Mouse (Mus musculus): Measurements from ENCODE around the gene Pak1.
A peak's percentile ranks its signal among the peaks of the same experiment; 100 is the strongest.

Pak1 gene

DNA sequence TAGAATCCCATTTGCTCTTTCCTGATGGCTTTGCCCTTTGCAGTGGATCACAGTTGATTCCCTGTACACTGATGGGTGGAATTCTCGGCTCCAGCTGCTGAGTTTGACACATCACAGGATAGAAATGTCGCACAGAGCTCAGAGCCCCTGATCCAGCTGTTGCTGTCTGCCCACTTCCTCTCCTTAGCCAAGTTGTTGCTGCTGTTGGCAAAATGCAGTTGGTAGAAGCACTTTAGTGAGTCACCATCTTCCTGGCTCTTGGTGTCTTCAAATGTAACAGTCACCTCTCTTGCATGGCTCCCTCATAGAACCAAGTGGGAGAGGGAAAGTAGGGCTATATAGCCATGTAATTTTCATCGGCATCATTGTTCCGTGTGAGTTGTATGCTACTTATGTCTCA is 11.2 kb upstream of the Pak1 start:
- no peak for DNase-seq (ENCODE audit: low spot score)

DNA sequence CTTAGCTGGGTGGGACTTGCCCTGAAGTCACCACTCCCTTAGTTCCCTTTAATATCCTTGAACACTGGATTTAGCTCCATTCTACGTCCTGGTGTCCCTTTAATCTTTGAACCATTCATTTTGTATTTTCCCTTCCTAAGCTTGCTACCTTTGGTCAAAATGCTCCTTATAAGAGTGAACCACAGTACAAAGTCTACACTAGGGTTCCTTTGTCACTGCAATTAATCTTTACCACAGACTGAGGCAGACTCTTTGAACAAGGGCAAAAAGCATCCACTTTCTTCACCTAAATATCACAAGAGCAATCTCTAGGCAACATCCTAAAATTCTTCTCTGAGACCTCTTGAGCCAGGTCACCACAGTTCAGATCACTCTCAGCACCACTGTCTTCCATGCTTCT is 8.1 kb upstream of the Pak1 start:
- DNase-seq (ENCODE audit: low spot score): no peak

DNA sequence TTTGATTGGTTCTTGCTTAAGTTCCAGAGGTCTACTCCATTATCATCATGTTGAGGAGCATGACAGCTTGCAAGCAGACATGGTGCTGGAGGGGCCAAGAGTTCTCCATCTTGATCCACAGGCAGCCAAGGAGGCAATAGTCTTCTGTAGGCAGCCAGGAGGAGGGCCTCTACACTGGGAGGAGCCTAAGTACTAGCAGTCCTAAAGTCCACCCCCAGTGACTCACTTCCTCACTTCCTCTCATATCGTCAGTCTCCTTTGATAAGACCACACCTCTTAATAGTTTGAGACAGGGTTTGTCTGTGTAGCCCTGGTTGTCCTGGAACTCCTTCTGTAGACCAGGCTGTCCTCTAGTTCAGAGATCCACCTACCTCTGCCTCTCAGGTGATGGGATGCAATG is 7.5 kb upstream of the Pak1 start:
- no peak for DNase-seq (ENCODE audit: low spot score)

DNA sequence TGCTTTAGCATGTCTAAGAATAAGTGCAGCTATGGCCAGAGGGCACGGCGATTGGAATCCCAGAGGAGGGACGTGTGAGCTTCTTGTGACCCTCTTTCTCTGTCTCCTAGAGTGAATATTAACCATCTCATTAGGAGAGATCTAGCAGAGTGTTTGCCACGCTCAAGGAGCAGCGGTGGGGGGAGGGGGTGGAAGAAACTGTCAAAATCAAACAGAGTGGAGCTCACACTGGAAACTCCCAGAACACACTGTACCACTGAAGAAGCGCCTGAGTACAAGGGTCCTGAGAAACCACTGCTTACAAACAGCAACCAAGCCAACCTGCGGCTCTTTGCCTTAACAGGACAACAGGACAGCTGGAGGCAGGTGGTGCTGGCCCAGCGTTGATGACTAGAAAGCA is 6.8 kb upstream of the Pak1 start:
- DNase-seq (ENCODE audit: low spot score): no peak

DNA sequence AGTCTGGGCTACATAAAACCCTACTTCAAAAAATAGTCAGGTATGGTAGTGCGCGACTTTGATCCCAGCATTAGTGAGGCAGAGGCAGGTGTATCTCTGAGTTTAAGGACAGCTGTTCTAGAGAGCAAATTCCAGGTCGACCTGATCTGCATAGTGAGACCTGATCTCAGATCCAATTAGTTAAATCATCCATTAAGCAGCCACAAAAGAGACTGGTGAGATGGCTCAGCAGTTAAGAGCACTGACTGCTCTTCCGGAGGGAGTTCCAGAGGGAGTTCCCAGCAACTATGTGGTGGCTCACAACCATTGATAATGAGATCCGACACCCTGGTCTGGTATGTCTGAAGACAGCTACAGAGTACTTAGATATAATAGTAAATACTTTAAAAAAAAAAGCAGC is 4.8 kb upstream of the Pak1 start:
- no peak for DNase-seq (ENCODE audit: low spot score)

DNA sequence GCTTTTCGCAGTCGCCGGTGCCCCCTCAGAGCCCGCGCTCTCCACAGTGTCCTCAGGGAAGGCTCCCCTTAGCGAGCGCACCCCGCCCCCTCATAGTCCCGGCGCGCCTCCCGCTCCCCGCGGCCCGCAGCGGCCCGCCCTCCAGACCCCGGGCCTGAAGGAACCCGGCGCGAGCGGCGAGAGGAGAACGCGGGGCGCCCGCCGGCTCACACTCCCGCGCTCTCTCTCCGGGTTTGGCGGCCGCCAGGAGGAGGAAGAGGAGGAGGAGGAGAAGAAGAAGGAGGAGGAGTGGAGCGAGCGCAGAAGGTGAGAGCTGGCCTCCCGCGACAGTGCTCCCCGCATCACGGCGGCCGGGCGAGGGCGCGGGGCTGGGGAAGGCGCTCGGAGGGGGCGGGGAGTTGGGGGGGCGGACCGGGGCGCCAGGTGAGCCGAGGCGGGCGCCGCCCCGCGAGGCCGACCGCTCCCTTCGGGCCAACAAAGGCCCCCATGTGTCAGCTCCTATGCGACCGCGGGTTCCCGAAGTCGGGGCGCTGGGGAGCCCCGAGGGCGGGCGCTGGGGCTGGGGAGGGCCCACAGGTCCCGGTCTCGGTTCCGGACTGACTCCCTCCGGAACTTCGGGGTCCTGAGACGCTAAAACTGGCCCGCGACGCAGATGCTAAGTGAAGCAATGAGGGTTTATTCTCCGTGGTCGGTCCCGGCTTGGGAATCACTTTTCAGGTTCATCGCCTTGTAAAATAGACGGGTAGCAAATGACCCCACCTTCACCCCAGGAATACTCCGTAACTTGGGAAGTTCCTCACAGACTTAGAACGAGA is 535 bp downstream of the Pak1 start:
- DNase-seq (ENCODE audit: low spot score): peak; percentile 53

DNA sequence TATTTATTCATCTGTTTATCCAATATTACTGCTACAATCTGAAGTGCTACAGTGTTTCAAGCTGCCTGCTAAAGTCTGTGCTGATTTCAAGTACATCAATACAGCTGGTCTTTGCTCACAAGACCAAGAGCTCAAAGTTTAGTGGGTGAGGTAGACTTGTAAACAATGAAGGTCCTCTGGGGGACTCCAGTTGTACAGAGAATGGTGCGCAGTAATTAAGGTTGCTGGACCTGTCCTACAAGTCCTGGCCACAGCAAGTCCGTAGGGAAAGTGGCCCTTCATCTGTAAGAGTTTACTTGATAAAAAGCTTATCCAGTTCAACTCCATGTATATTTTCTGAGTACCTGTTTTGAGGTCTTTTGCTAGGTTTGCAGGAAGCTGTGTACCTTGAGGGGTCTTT is 1.9 kb downstream of the Pak1 start:
- no peak for DNase-seq (ENCODE audit: low spot score)

DNA sequence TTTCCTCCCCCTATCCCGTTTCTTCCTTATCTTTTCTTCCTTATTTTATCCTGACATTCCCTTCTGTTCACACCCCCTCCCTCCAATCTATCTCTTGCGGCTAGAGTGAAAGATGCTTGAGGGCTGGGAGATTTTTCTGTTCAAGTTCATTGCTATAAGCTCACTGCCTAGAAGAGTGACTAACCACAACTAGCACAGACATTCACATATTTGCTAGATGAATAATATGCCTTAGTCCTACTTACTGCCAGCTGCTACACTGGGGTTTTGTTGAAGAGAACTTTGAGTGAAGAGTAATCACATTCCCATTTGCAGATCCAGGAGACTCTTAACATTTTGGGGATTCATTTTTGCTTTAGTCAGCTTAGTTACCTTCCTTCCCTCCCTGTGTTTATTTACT is 4.0 kb downstream of the Pak1 start:
- no peak for DNase-seq (ENCODE audit: low spot score)

DNA sequence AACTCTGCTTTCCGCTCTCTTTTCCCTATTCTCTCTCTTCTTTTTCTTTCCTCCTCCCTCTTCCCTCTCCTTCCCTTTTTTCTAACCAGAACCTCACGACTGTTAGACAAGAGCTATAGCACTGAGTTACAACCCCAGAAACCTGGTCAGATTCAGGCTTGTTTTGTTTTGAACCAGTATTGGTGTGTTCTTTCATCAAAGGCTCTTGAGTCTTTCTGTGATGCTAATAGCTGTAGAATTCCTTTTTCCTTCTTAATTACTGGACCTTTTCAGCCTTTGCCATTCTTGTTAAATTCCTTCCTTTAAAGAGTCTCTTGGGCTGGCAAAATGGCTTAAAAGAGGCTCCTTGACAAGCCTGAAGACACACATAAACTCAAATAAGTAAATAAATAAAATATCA is 14.8 kb downstream of the Pak1 start:
- no peak for DNase-seq (ENCODE audit: low spot score)

DNA sequence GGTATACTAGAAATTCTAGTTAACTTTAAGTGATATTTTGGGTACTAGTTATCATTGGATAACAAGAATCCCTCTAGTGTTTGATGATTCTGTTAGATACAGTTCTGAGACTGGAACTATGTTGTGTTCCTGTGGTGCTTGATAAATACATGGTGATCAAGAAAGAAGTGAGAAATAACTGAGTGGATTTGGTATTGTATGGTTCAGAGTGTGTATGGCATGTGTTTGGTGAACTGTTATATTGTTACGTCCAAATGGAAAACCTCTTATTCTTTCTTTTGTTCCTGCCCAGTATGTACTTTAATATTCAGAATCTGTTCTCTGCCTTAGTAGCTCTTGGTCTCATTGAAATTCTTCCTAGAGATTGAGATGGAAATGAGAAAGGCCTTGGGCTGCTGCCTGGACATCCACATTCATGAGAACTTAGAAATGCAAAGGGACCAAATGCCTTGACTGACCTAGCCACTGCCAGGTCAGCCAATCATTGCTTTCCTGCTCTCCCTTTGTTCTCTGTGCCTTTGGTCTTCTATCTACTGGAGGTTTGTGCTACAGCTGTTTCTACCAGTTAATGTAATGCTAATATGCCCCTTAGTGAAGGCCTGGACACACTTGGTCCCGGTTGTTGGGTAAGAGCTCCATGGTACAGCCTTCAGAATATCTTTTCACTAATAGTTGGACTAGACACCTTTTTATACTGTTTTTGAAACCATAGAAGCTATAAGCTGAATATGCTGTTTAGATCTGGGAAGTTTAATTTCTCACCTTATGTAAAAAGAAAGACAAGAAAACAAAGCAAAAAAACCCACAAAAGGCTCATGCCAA is 16.1 kb downstream of the Pak1 start:
- no peak for DNase-seq (ENCODE audit: low spot score)

DNA sequence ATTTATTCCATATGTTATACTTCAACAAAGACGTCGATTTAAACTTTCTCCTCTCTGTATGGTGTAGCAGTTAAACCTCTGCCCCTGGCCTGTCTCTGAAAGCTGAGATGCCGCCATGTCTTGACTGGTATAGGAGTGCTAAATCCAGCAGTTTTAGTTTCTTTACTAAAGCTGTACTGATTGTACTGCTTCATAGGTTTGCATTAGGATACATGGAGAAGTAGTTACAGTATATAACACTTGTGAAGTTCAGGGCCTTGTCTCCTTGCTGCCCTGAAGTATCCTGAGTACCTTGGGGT is 16.7 kb downstream of the Pak1 start:
- no peak for DNase-seq (ENCODE audit: low spot score)

DNA sequence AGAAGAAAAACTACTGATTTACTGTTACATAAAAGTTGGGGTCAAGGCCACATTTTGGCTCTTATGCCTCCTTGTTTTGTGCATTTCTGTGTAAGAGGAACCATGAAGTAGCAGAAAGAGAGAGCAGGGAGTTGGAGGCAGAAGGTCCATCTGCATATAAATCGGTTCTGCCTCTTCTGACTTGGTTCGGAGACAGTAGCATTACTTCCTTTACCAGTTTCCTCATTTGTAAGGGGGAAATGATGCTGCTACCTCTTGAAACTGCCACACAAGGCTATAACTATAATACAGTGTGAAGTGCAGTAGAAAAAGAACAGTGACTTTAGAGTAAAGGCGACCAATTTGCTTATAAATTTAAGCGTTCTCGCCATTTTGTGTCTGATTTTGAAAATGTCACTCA is 21.0 kb downstream of the Pak1 start:
- no peak for DNase-seq (ENCODE audit: low spot score)

DNA sequence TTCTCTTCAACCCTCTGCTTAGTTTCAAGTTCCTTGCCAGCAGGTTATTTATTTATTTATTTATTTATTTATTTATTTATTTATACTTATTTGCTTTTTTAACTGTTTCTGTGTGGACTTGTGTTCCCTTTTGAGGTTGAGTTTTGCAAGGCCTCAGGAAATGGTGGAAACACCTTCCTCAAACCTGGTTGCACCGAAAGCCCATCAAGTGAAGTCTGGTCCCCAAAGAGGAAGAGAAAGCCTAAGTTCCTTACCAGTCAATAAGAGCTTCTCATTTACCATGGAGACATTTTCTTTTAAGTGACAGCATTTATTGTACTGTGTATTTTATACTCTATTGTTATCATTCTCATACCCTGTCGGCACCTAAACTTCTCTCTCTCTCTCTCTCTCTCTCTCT is 33.5 kb downstream of the Pak1 start:
- DNase-seq (ENCODE audit: low spot score): no peak

DNA sequence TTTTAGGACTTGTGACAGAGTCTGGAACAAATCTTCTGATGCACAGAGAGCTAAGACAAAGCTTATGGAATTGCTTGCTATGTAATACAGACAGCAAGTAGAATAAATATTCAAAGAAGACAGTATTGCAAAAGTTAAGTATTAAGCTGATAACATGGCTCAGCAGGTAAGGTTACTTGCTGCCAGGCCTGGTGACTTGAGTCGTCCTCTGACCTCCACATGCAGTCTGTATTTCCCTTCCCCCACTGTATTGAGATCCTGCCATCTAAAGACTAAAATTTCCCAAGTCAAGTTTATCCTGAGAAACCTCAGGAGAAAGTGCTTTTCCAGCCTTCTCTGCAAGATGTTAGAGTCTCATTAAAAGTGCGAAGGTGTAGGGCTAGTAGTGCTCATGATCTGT is 40.8 kb downstream of the Pak1 start:
- DNase-seq (ENCODE audit: low spot score): no peak

DNA sequence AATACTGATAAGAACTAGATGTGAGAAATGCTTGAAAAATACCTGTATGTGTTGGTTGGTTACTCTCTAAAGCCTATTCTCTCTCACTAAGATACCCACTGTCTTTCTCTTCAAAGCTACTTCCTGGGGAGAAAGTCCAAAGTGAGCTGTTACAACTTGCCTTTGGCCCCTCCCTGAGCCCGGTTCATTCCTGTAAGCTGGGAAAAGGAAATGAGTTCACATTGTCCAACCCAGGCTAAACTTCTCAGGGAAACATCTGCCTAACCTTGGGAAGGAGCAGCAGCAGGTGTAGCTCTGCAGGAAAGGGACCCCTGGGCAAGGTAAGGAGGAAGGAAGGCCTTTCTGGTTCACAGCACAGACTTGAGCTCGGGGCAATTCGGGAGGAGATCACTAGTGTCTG is 42.4 kb downstream of the Pak1 start:
- DNase-seq (ENCODE audit: low spot score): no peak

DNA sequence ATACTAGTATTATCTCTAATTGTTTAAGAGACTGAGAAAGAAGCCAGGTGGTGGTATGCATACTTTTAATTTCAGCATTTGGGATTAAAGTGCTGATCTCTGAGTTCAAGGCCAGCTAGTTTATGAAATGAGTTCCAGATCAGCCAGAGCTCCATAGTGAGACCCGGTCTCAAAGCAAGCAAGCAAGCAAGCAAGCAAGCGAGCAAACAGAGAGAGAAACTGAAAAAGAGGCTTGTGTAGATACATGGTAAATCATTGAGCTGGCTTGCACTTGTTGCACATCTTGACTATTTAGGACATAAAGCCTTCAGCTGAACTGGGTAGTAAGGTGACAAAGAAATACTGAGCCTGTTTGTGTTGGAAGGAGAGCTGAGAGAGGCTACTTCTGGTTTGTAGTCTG is 44.6 kb downstream of the Pak1 start:
- no peak for DNase-seq (ENCODE audit: low spot score)

DNA sequence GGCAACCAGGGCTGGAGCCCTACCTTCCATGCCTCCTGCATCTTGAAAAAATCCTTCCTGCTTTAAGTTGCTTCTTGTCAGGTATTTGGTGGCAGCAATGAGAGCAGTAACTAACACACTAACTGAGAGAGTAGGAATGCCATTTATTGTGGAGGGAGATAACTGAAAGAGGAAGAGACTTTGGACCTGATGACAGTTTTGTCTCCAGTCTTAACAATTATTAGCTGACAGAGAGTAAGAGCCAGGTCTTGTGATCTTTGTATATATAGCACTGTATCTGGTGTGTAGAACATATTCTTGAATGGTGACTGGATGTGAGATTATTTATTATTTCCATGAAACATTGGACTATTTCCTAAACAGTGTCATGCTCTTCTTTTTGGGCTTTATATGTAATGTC is 50.2 kb downstream of the Pak1 start:
- DNase-seq (ENCODE audit: low spot score): no peak

DNA sequence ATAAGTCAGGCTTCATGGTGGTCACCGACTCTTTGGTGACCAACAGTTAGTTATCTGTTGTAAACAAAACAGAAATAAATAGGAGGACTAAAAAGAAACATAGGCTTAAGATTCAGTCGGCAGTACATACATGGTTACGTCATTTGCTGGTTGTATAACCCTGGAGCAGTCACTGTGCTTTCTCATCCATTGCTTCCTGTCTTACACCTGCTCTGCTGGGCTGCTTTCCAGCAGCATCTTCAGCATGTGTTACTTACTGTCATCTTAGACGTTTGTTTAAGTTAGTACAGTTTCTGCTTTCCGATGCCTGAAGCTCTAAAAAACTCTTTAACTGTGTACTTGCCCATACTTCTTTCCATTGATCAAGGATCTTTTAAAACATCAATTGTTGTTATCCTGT is 53.0 kb downstream of the Pak1 start:
- no peak for DNase-seq (ENCODE audit: low spot score)

DNA sequence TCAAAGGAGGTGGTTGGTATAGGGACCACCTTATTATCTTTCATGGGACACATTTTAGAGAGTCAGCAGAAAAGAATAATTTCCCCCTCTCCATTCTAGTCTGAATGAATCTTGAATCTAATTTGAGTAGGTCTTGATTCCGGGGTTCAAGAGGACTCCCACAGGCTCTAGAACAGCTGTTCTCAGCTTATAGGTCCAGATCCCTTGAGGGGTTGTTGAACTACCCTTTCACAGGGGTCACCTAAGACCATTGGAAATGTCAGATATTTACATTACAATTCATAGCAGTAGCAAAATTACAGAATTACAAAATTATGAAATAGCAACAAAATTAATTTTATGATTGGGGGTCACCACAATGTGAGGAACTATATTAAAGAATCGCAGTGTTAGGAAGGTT is 54.0 kb downstream of the Pak1 start:
- DNase-seq (ENCODE audit: low spot score): no peak

DNA sequence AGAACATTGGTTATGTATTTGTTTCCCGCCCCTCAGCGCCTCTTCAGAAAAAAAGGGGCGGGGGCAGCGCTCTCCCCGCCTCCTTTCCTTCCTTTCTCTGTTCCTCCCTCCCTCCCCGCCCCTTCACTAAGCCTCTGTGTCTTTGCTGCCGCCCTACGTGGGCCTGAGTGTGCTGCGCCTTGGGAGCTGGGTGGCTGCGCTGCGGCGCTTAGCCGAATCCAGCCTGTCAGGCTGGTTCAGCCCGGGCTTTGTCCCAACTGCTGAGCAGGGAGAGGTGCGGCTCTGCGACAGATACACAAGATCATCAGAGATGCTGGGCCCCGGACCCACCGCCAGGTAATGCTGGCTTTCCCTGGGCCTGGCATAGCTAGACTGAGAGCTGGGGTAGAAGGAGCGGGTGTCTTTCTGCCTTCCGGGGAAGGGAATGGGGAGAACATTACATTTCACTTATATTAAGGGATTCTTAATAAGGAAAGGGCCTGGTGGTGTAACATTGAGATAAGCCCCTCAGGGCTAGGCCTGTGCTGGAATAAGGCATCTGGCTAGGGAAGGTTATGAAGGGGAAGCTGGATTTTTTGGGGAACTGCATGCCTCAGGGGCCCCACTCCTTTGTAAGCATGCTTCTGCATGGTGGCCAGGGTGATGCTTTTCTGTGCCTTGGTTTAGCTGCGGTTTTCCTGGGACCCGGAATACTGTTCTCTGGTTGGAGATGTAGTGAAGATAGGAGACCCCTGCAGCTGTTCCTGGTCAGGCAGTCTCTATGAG is 54.6 kb downstream of the Pak1 start:
- peak; percentile 74 for DNase-seq (ENCODE audit: low spot score)

DNA sequence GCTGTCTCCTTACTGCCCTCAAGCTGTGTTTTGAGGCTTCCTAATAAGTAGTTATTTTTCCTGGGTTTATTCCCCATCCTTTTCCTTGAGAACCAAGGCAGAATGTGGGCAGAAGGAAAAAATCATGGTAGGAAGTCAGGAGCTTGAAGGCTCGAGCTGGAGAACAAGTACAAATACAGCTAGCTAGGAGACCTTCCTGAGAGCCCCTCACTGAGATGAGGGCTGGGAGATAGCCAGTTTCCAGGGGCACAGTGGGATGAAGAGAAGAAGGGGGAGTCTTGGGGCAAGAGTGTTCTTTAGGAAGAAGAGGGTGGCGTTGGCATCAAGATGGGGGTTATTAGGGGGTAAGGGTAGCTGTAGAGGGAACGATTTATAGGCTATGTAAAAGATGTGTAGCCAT is 56.1 kb downstream of the Pak1 start:
- DNase-seq (ENCODE audit: low spot score): no peak

DNA sequence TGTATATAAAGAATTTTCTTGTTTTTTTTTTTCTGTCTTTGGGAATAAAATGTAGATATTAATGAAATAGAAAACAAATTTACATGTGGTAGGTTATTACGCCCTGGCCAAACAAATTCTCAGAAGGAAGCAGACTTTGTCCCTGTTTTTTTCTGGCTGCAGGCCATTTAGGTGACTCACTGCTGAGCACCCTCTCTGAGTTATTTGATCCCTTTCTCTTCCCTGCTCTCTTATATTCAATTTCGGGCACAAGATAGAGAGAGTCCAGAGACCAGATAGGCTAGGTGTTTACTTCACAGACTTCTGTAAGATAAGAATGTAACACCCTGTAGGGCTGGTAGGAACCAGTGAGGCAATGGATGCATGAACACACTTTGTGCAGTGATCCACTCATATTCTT is 57.2 kb downstream of the Pak1 start:
- no peak for DNase-seq (ENCODE audit: low spot score)

DNA sequence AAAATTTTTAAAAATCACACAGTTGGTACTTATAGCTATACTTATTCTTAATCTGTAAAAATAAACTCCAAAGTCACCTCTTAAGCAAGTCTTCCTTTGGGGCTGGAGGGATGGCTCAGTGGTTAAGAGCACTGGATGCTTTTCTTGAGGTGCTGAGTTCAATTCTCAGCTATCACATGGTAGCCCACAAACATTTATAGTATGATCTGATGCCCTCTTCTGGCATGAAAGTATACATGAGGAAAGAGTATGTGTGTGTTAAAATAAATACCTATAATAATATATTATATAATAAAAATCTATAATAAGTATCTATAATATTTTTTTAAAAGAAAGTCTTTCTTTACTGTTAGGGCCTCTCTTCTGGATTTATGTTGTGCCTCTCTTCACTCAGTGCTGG is 58.2 kb downstream of the Pak1 start:
- no peak for DNase-seq (ENCODE audit: low spot score)
